ENCODE assay signal across 8 mouse cellular contexts in genomic region chr7:25380392-25381283, GRCm38 (mm10). TPM values are rescaled to one million over a fixed set of nuclear protein-coding genes. Genes with fewer than 3 reads are reported as not detected.
DNase-seq lines count a peak whose midpoint lies in the region; ATAC-seq lines count a peak whose summit lies in the region.

No protein-coding gene starts in this region.

- H3K27ac ChIP-seq in hindbrain, embryonic 12.5 days, result no peak overlapping the region

- H3K27me3 ChIP-seq in hindbrain, embryonic 12.5 days, result peaks cover 16% of the 10 kb centered on the region

- peak; percentile 49 for DNase-seq in cerebellum, adult 11-12 months
- DNase-seq in cerebellum, adult 11 months, result no peak
- DNase-seq in B cell, adult 2 months, result peak; percentile 12 to 16
- DNase-seq in left cerebral cortex, postnatal 36 days (ENCODE audit: low spot score in 2 of 2), result no peak
- DNase-seq in urinary bladder, adult 2 months (ENCODE audit: low spot score), result no peak
- no peak for DNase-seq in testis, postnatal 14 days (ENCODE audit: low spot score)

- peaks cover 31% of the 10 kb centered on the region for H3K36me3 ChIP-seq in hindbrain, embryonic 12.5 days

- H3K9ac ChIP-seq in hindbrain, embryonic 12.5 days, result 0 out of 2 replicates have a peak overlapping the region, but pooled peaks have one; percentile 64

- peak overlapping the region; percentile 32 for H3K4me3 ChIP-seq in hindbrain, embryonic 12.5 days

- H3K4me2 ChIP-seq in hindbrain, embryonic 12.5 days (replicated peaks), result peak overlapping the region; percentile 70

- H3K9me3 ChIP-seq in hindbrain, embryonic 12.5 days (replicated peaks), result no peaks in the 10 kb centered on the region

- 61% methylated on average over 18 of the region's 18 CpGs for WGBS in hindbrain, embryonic 12.5 days

- H3K4me1 ChIP-seq in hindbrain, embryonic 12.5 days, result peaks cover 20% of the 10 kb centered on the region

- intact Hi-C loops in left cerebral cortex, postnatal 36 days (cut with DNase I), result no loop called here

- no peak; the same call in 1 of the 2 replicates for ATAC-seq in hindbrain, embryonic 12.5 days (ENCODE audit: low FRiP score)
- ATAC-seq in megakaryocyte-erythroid progenitor cell, adult 5-6 weeks (replicated peaks; ENCODE audit: low FRiP score, low TSS enrichment, poor library complexity, severe bottlenecking), result peak; percentile 68

RNA-seq across cellular contexts. Expression of gene Cnfn, which starts 11.1 kb away (rescaled TPM):
- not detected in 2 replicates for polyA plus RNA-seq in hindbrain, embryonic 12.5 days (2016; fragmentation: Nextera tagmentation; extraction: Ambion mirVana)
- total RNA-seq in megakaryocyte-erythroid progenitor cell, adult 5-6 weeks (2014; fragmentation: Nextera tagmentation), result not detected in 2 replicates
- not detected in 2 replicates for total RNA-seq in megakaryocyte-erythroid progenitor cell, adult 5-6 weeks (2017)
- total RNA-seq in left cerebral cortex, postnatal 36 days (2021), result not detected
- polyA plus RNA-seq in urinary bladder, adult 2 months (2012; rRNA removed), result not detected in 2 replicates

RNA-seq across cellular contexts. Expression of gene Lipe, which starts 17.9 kb away (rescaled TPM):
- 7.8 and 9.4 TPM in 2 replicates for polyA plus RNA-seq in hindbrain, embryonic 12.5 days (2016; fragmentation: Nextera tagmentation; extraction: Ambion mirVana)
- 7.1 and 12.6 TPM in 2 replicates for total RNA-seq in megakaryocyte-erythroid progenitor cell, adult 5-6 weeks (2014; fragmentation: Nextera tagmentation)
- total RNA-seq in megakaryocyte-erythroid progenitor cell, adult 5-6 weeks (2017), result 4.5 and 6.4 TPM in 2 replicates
- total RNA-seq in left cerebral cortex, postnatal 36 days (2021), result 10 to 100 TPM in 1 of 2 experiments, 1 to 10 TPM in 1; 6.0 to 11.2 TPM
- polyA plus RNA-seq in urinary bladder, adult 2 months (2012; rRNA removed), result 24.8 and 25.1 TPM in 2 replicates

RNA-seq across cellular contexts. Expression of gene Cxcl17, which starts 32.0 kb away (rescaled TPM):
- polyA plus RNA-seq in hindbrain, embryonic 12.5 days (2016; fragmentation: Nextera tagmentation; extraction: Ambion mirVana), result 0.30 and 0.43 TPM in 2 replicates
- not detected in 2 replicates for total RNA-seq in megakaryocyte-erythroid progenitor cell, adult 5-6 weeks (2014; fragmentation: Nextera tagmentation)
- not detected in 2 replicates for total RNA-seq in megakaryocyte-erythroid progenitor cell, adult 5-6 weeks (2017)
- not detected for total RNA-seq in left cerebral cortex, postnatal 36 days (2021)
- polyA plus RNA-seq in urinary bladder, adult 2 months (2012; rRNA removed), result 0.08 and 0.16 TPM in 2 replicates

Comparison
In these comparisons a context has a peak if more than half of its experiments do, and no peak if none do; other contexts are left out.
1. DNase-seq: peak in cerebellum, adult 11-12 months (single experiment) and B cell, adult 2 months (2 of 2); none in cerebellum, adult 11 months (single experiment), left cerebral cortex, postnatal 36 days (0 of 2), urinary bladder, adult 2 months (single experiment) and testis, postnatal 14 days (single experiment).